Mouse (Mus musculus) cortical plate, adult 2 months (tissue): ENCODE measurements around the gene Rbm15b. TPM values are rescaled to one million over a fixed set of nuclear protein-coding genes. Genes with fewer than 3 reads are reported as not detected.

Experiments
- H3K27ac ChIP-seq: fragments of 200-500 bp; 2 replicates; pipeline ENCODE4 v1.5.1; 2012; ENCODE audit warnings: low read length, control low read depth, inconsistent platforms; ENCODE audit not compliant: insufficient read depth
- H3K4me1 ChIP-seq: fragments of 200-500 bp; 2 replicates; pipeline ENCODE4 v1.6.1; 2011; ENCODE audit warnings: low read length; ENCODE audit not compliant: control insufficient read depth, insufficient read depth
- H3K4me3 ChIP-seq: fragments of 200-500 bp; 2 replicates; pipeline ENCODE4 v1.5.1; 2011; ENCODE audit warnings: mild to moderate bottlenecking, low read length, control low read depth; ENCODE audit not compliant: insufficient read depth
- CTCF ChIP-seq: fragments of 200-500 bp; IDR thresholded peaks from 2 replicates; pipeline ENCODE4 v1.5.1; 2011; ENCODE audit warnings: mild to moderate bottlenecking, control low read depth, low read length; ENCODE audit not compliant: insufficient read depth; ENCODE audit errors: extremely low read depth
- POLR2A ChIP-seq: fragments of 200-500 bp; IDR thresholded peaks from 2 replicates; pipeline ENCODE4 v1.6.1; 2011; ENCODE audit warnings: mild to moderate bottlenecking, low read length, control low read depth; ENCODE audit not compliant: insufficient read depth; ENCODE audit errors: extremely low read depth
- polyA plus RNA-seq: library from polyadenylated mRNA; depleted of rRNA; stranded (reverse); fragments of >200 nt; gene quantifications from 2 replicates; pipeline ENCODE4 v1.2.3, GENCODE M21; 2012

Gene Rbm15b
- polyA plus RNA-seq, 1 experiment, result 16.2 TPM

- no peak for TF ChIP-seq CTCF
- TF ChIP-seq POLR2A, result no peak
- Histone ChIP-seq H3K4me3 (peak overlapping the region; percentile 48), H3K4me1 (peaks cover 10% of the 10 kb centered on the region; the same call in 1 of the 2 replicates), H3K27ac (no peak overlapping the region)
Measured at GRCm38 (mm10) chr9:106885901-106886731, 1.1 kb downstream of the Rbm15b start.

- peak overlapping the region; percentile 48 for H3K4me3 ChIP-seq
- TF ChIP-seq CTCF (no peak), POLR2A (no peak)
- peaks cover 4% of the 10 kb centered on the region; the same call in 1 of the 2 replicates for H3K4me1 ChIP-seq
- H3K27ac ChIP-seq, result no peak overlapping the region
Measured at GRCm38 (mm10) chr9:106884996-106885900, 2.0 kb downstream of the Rbm15b start.

DNA sequence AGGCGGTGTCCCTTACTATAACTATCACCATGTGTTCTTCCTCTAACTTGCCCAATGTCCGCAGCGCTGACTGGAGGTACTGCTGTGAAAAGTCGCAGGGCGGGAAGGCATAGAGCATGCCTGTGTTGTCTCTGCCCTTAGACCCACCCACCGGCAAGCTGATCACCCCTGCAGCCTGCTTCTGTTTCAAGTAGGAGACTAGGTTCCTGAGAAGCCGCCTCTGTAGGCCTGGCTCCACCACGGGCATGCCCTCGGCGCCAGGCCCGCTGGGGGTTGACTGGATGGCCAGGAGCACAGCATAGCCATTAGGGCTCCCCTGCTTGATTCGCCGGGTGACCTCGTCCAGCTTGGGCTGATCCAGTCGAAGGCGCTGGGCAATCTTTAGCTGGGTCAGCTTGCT lies 2.9 kb downstream of the Rbm15b start:
- H3K27ac ChIP-seq, result no peak overlapping the region
- TF ChIP-seq POLR2A, result no peak
- peak overlapping the region; percentile 48; the same call in 1 of the 2 replicates for H3K4me3 ChIP-seq
- peaks cover 3% of the 10 kb centered on the region for H3K4me1 ChIP-seq

GRCm38 (mm10) chr9:106883085-106883484 lies 4.1 kb downstream of the Rbm15b start:
- peaks cover 3% of the 10 kb centered on the region for H3K4me1 ChIP-seq
- H3K4me3 ChIP-seq, result no peak overlapping the region
- no peak for TF ChIP-seq CTCF
- no peak for TF ChIP-seq POLR2A
- no peak overlapping the region for H3K27ac ChIP-seq

- Histone ChIP-seq H3K4me3 (no peak overlapping the region), H3K4me1 (peaks cover 3% of the 10 kb centered on the region), H3K27ac (no peak overlapping the region)
- TF ChIP-seq POLR2A (no peak), CTCF (no peak)
Measured at GRCm38 (mm10) chr9:106882176-106882575, 5.1 kb downstream of the Rbm15b start.

DNA sequence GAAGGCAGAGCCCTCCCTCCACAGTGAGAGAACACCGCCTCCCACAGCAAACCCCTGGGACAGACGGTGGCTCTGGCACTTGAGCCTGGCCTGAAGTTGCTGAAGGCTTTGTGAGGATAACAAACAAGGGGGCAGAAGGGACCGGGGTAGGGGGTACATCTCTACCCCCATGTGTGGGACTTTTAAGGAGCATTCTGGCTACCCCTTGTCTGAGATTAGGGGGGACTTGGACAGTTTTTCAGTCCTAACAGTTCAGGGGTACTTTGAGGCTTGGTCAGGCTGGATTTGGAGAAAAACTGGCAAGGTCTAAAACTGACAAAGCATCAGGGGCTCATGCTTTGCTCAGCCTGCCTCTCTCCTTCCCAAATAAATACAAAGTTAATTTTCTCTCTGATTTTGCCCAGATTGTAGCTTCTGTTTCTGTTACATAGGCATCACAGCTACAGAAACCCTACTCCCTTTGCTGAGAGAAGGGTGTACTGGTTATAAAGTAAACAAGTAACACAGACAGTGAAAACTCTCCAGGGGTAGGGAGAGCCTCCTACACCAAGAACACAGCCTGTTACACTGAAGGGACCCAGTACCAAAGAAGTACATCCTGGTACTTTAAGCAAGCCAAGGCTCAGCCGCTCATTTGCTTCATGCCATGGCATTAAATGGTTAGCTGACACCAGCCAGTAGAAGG lies 6.0 kb downstream of the Rbm15b start:
- no peak for TF ChIP-seq POLR2A
- no peak for TF ChIP-seq CTCF
- Histone ChIP-seq H3K4me3 (no peak overlapping the region), H3K27ac (no peak overlapping the region), H3K4me1 (peaks cover 3% of the 10 kb centered on the region)

DNA sequence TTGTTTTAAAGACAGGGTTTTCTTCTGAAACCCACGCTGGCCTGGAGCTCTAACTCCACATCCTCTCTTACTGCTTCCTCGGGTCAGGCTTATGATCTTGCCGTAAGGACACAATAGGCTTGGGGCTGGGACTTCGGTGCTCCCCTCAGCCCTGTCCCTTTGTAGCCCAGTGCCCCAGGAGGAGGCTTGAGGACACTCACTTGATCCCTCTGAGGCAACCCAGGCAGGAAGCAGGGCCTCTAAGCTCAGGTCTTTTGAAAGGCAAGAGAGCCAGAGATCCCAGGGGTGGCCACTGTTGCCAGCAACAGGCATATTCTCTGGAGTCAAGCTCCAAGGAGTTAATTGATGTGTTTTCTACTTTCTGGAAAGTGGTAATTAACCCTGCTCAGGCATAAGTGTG lies 7.8 kb downstream of the Rbm15b start:
- no peak overlapping the region for H3K27ac ChIP-seq
- H3K4me3 ChIP-seq, result no peak overlapping the region
- no peak for TF ChIP-seq POLR2A
- no peak for TF ChIP-seq CTCF
- H3K4me1 ChIP-seq, result peaks cover 3% of the 10 kb centered on the region

- Histone ChIP-seq H3K4me3 (no peak overlapping the region), H3K4me1 (no peaks in the 10 kb centered on the region; the same call in 1 of the 2 replicates), H3K27ac (no peak overlapping the region)
- no peak for TF ChIP-seq POLR2A
- no peak for TF ChIP-seq CTCF
Measured at GRCm38 (mm10) chr9:106876666-106877065, 10.6 kb downstream of the Rbm15b start.

DNA sequence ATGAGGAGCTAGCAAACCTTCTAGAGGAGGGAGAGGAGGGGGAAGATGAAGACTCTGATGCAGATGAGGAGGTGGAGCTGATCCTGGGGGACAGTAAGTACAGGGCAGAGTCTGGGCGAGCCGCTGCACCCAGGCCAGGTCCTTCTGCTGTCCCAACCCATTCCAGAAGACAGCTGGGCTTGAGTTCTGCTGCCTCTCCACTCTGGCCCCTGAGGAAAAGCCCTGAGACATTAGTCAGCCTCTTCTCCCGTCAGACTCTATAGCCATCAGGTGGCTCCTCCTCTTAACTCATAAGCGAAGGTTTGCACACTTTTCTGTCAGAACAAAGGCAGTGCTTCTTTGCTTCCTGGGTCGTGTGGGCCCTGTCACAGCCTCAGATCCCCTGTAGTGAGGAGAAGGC lies 13.0 kb downstream of the Rbm15b start:
- TF ChIP-seq POLR2A (no peak), CTCF (no peak)
- no peaks in the 10 kb centered on the region for H3K4me1 ChIP-seq
- H3K27ac ChIP-seq, result no peak overlapping the region
- no peak overlapping the region for H3K4me3 ChIP-seq
